Mouse (Mus musculus) heart, adult 18-20 months (tissue): ENCODE data around the gene Sst. TPM values are rescaled to one million over a fixed set of nuclear protein-coding genes. Genes with fewer than 3 reads are reported as not detected.
"Not testable (repeated sequence)": the region's sequence is repeated elsewhere in the genome, so short reads cannot be mapped to it uniquely, and the experiment has no call there.

ENCODE experiments used
- DNase-seq, 2 experiments: peaks; one replicate each; pipeline ENCODE4 v3.0.0; 2021 to 2022; ENCODE audit warnings: mixed read lengths in 1 of 2
- long read RNA-seq, 2 experiments: library from polyadenylated mRNA; stranded (forward); transcript quantifications; one replicate each; pipeline ENCODE4 v2.0.0; 2021
- total RNA-seq, 2 experiments: library from RNA; stranded (reverse); gene quantifications; 2 replicates each; pipeline ENCODE4 v1.2.3; 2021

The Sst gene
- total RNA-seq, result not detected
- long read RNA-seq, experiment 1, result 0 reads
- long read RNA-seq, experiment 2, result 0 reads

- no peak for DNase-seq
These were observed at the start of gene Sst for GRCm38 (mm10) chr16:23890636-23891035. Gene Sst, minus strand, starts transcription at chr16:23890958.

DNA sequence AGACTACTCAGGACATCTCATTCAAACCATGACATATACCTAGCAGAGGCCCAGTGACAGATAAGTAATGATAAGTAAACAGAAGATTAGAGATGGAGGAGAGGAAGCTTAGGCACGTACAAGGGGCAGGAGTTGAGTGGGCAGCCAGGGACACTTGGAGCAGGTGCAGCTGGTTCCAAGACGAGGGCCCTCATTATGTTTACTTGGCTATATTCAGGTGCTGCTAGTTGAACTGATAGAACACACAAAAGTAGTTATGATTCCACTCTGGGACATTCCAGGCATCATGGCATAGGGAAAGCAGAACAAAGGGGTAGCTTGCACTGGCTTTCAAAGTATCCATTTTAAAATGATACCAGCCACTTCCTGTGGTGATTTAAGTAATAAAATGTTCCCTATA lies 43.6 kb upstream of the Sst start:
- no peak for DNase-seq

DNA sequence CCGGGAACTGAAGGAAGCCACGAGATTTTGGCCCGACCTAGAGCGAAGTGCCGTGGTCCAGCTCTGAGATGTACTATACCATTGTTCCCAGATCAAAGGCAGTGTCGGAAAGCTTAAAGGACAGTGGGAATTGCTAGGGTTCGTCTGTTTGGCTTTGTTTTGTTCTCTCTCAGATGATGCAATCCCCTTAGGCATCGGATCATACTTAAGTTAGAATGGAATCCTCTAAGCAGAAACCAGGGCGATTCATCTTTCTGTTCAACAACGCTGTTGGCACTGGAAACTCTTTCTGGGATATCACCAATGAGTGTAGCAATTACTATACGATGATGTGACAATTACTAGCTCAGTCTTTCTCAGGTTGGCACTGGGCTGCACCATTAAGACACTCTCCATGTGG lies 41.5 kb upstream of the Sst start, which contains the start of gene Rtp2:
Gene Rtp2 (minus strand): TSS at position 101 of the 400 bp plus-strand sequence.
- DNase-seq, result no peak

GRCm38 (mm10) chr16:23931275-23931674 lies 40.5 kb upstream of the Sst start:
- DNase-seq, result no peak

DNA sequence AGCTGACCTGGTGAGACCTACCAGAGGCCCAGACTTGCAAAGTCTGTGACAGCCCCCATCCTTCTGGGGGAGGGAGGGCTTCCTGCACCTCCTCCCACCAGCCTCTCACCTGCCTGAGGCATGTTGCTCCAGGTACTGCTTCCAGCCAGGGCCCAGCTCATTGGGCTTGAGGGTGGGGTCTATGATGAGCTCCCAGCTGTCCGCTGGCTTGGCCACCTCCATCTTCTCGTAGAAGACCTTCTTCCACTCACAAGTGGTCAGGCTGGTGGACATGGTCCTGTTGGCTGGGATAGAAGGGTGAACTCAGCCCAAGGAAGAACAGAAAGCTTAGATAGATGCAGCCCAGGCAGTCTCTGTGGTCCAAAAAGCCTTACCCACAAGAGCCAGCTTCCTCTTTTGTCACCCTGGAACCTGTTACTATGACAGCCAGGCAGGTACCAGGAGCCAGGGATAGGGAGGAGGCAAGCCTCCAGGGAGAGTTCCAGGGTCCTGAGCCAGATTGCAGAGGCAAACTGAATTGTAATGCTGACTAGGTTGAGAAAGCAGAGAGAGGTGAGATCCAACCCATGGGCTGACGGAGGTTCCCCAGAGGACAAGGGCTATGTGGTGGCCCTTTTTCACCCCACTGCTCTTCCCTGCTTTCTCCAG lies 39.8 kb upstream of the Sst start:
- DNase-seq, result no peak

GRCm38 (mm10) chr16:23927301-23928114 lies 36.8 kb upstream of the Sst start:
- peak in 1 of 2 experiments; percentile 4 for DNase-seq

DNA sequence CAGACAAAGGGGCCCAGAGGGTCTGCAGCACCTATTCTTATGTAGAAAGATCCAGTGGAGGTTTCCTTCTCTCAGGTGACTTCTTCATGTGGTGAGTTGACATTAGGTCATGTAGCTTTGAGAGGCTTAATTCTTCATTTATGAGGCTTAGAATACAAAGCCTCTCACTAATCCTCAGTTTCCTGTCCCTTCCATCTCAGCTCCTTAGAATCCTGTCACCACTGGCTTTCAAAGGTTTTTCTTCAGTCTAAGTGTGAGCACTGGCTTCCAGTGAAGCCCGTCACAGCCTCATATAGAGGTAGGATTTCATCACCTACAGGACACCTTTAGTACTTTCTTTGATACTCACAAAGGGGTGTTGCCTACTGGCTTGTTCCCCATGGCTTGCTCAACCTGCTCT lies 32.1 kb upstream of the Sst start:
- no peak for DNase-seq

DNA sequence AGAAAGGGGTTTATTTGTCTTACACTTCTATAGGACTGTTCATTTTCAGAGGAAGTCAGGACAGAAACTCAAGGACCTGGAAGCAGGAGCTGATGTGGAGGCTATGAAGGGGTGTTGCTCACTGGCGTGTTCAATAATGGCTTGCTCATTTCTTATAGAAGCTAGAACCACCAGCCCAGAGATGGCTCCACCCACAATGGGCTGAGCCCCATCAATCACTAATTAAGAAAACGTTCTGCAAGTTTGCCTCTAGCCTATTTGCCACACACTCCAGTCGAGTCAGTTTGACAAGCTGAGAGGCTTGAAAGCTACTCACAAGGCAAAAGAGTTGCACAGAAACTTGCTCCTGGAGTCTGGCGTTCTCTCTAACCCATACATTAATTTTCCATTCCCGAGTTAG lies 30.9 kb upstream of the Sst start:
- DNase-seq, result no peak

DNA sequence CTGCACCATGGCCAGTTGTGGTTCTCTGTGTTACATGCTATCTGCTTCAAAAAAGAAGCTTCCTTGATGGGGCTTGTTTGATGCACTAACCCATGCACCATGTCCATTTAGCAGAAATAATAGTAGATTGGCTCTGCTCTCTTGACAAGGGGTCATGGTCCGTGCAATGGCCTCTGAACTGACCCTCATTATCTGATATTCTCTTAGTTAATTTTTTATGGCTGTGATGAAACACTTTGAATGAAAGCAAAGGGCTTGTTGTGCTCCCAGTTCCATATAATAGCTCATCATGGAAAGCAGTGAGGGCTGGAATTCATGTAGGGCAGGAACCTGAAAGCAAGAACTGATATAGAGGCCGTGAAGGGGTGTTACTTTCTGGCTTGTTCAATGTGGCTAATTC lies 28.7 kb upstream of the Sst start:
- no peak for DNase-seq

DNA sequence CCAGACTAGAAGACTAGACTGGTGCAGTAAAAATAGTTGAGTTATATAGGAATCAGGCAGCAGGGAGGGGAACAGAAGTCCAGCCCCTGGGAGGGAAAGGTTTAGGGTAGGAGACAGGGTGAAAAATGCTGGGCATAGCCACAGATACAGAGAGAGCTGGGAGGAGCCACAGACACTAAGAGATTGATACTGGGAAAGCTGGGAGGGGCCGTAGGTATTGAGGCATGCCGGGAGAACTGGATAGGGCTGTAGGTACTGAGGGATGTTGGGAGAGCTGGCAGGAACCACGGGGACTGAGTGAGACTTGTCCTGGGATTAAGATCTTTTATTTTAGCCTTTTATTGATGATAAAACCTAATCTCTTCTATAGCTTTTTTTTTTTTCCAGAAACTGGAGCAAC lies 22.6 kb upstream of the Sst start:
- no peak for DNase-seq

DNA sequence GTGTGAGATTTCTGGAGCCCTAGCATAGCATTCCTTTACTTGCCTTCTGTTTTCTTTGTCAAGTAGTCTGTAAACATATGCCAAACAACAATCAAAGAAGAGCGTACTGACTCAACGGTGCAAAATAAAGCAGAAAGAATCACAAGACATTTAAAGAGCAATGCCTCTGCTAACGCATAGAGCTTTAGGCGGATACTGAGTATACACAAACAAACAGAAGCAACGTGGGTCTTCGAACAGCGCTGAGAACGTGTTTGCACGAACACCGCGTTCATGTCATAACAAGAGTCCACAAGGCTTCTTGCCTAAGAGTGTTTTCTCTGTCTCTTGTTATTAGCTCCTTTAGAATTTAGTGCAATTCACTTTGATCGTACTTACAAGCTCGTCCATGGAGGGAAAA lies 22.0 kb upstream of the Sst start:
- no peak for DNase-seq

DNA sequence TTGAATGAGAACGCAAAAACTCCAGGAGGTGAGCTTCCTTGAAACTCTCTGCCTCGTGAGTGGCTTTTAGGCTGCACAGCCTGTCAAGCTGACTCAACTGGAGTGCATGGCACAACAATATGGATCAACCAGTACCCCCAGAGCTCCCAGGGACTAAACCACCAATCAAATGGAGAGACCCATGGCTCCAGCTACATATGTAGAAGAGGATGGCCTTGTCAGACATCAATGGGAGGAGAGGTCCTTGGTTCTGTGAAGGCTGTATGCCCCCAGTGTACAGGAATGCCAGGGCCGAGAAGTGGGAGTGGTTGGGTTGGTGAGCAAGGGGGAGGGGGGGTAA lies 18.2 kb upstream of the Sst start:
- not testable (repeated sequence) for DNase-seq

GRCm38 (mm10) chr16:23908076-23909014 lies 17.6 kb upstream of the Sst start:
- not testable (repeated sequence) for DNase-seq

GRCm38 (mm10) chr16:23906586-23906985 lies 15.8 kb upstream of the Sst start:
- DNase-seq, result not testable (repeated sequence)

GRCm38 (mm10) chr16:23901411-23901810 lies 10.7 kb upstream of the Sst start:
- no peak for DNase-seq

- DNase-seq, result no peak
These were observed 9.3 kb upstream of the Sst start for GRCm38 (mm10) chr16:23900061-23900460.

DNA sequence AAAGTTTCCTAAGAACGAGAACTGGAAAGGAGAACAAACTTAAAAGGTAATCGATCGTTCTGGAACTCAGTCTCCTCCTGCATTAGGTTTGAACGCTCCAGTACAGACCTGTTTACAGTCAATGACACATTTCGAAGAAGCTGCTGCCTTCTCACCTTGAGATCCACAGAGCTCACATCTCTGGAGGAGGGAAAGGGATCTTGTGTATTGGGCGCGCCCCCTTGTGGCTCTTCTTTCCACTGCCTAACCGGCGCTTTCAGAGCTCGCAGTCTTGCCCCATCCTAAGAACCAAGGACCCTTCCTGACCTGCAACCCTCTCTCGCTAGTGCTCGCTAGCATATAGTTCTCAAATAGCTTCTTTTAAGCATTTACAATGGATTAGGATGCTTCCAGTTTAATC lies 8.1 kb upstream of the Sst start:
- DNase-seq, result peak; percentile 47 to 87

DNA sequence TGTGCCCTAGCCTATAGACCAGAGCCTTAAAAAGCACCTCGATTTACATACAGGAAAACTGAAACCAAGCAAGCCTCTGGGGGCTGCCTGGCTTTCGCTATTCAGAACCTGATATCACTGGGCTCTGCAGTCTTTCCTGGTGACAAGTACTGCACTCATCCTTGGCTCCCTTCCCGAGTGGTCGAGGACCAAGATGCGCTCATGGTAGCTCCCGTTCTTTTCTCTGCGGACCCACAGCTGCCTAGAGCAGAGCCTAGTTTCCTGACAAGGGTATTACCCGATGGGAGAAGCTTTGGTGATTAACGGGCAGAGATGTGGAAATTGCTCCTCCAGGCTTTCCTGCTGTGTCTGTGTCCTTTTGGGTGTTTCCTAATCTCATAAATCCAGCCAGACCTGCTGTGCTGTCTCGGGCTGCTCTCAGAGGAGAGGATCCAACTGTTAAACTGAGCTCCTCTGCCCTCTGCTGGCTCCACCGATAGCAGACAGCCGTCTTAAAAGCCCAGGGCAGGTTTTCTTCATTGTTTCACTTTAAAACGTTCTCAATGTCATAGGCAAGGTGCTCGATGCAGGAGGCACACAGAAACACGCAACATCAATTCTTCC lies 7.3 kb upstream of the Sst start:
- peak; percentile 69 to 80 for DNase-seq

GRCm38 (mm10) chr16:23897486-23897885 lies 6.7 kb upstream of the Sst start:
- peak; percentile 3 to 4 for DNase-seq

DNA sequence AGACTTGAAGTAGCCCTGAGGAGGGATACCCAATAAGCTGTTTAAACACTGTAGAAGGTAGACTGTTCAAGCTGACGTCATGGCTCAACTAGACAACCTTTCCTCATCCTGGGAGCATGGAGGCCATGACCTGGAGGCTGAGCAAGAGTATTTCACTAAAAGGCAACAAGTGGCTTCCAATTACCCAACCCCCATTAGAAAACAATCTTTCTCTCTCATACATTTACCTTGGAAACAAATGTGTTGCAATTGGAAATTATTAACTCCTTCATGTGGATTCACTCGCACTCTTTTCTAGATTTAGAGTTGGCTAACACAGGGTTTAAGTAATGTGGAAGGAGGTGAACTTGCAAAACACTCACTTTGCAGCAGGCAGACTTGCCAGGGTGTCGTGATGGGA lies 4.4 kb upstream of the Sst start:
- no peak for DNase-seq

- DNase-seq, result no peak
These were observed 607 bp downstream of the Sst start for GRCm38 (mm10) chr16:23890151-23890550.

GRCm38 (mm10) chr16:23887910-23888579 lies 2.7 kb downstream of the Sst start:
- DNase-seq, result no peak
